Mouse (Mus musculus): ENCODE data around the gene Csf1. TPM values are rescaled to one million over a fixed set of nuclear protein-coding genes. Genes with fewer than 3 reads are reported as not detected.
A peak's percentile ranks its signal among the peaks of the same experiment; 100 is the strongest.

Csf1 gene
- polyA plus RNA-seq, 1 experiment from 2014 or later = 14.7 TPM

DNA sequence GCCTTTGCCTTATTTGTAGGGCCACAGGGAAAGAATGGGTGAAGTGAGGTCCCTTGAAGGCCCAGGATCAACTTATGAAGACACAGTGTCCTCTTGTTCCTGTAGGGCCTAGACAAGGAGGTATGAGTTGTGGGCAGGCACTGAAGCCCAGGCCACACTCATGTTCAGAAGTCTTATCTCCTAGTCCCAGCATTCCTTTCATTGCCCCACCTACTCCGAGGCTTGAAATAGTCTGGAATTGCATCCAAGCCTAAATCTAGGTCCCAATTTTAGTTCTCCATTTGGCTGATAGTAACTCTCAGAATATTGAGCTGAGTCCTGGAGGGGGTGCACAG, 55.9 kb downstream of the Csf1 start:
- no peak overlapping the region for H3K4me2 ChIP-seq (replicated peaks; ENCODE audit: low read depth)
- ATAC-seq (ENCODE audit: low FRiP score, low TSS enrichment) (no peak; the same call in 1 of the 2 replicates), DNase-seq (ENCODE audit: low spot score) (no peak)
- no peak overlapping the region for H3K9ac ChIP-seq (ENCODE audit: low read length)
- no peak for TF ChIP-seq CTCF (IDR thresholded peaks at IDR 0.05; ENCODE audit: low read depth)
- TF ChIP-seq EP300 (optimal IDR thresholded peaks at IDR 0.05) = no peak
- 56% methylated on average over 1 of the region's 1 CpGs for WGBS
- H3K9me3 ChIP-seq (ENCODE audit: control insufficient read depth, low read length) = no peaks in the 10 kb centered on the region
- H3K4me1 ChIP-seq (replicated peaks; ENCODE audit: control insufficient read depth, insufficient read depth) = no peaks in the 10 kb centered on the region
- no peak overlapping the region for H3K27ac ChIP-seq (replicated peaks)
- no peak overlapping the region for H3K4me3 ChIP-seq (ENCODE audit: low read depth, low read length)
- no peaks in the 10 kb centered on the region for H3K36me3 ChIP-seq (ENCODE audit: control insufficient read depth, insufficient read depth, low read length)
- no peaks in the 10 kb centered on the region for H3K27me3 ChIP-seq (ENCODE audit: control insufficient read depth, insufficient read depth, low read length)

DNA sequence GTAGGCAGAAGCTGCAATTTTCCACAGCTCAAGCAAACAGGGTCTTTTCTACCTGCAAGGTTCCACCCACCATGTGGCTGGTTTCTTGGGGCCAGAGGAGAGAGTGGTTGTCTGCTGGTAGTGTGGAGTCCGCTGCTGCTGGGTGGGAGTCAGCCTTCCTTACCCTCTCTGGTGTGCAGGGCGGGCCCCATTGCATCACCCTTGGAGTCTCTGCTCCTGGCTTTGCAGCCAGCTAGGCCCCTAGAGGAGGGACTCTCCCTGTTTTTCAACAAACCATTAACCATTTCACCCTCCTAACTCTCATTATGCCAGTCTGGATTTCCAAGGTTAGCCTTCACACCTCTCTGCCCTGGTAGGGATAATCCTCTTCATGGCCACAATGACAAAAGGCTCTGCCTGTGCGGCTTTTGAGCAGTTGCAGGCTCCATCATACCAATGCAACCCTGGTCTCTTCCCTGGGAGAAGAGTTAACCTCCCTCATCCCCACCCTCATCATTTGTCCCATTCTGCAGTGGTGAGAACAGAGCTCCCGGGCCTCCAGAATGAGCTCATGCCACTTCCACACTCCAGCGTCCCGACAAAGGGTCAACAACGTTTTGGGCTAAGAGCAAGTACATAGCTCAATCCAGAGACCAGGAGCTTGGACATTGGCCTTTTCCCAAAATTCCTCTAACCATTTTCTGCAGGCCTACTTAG, 56.4 kb downstream of the Csf1 start:
- Histone ChIP-seq H3K9ac (ENCODE audit: low read length) (no peak overlapping the region), H3K36me3 (ENCODE audit: control insufficient read depth, insufficient read depth, low read length) (no peaks in the 10 kb centered on the region), H3K4me2 (replicated peaks; ENCODE audit: low read depth) (no peak overlapping the region), H3K9me3 (ENCODE audit: control insufficient read depth, low read length) (no peaks in the 10 kb centered on the region), H3K4me1 (replicated peaks; ENCODE audit: control insufficient read depth, insufficient read depth) (no peaks in the 10 kb centered on the region), H3K4me3 (ENCODE audit: low read depth, low read length) (no peak overlapping the region), H3K27ac (replicated peaks) (no peak overlapping the region), H3K27me3 (ENCODE audit: control insufficient read depth, insufficient read depth, low read length) (no peaks in the 10 kb centered on the region)
- 76% methylated on average over 7 of the region's 7 CpGs for WGBS
- TF ChIP-seq CTCF (IDR thresholded peaks at IDR 0.05; ENCODE audit: low read depth) = no peak
- TF ChIP-seq EP300 (optimal IDR thresholded peaks at IDR 0.05) = no peak
- ATAC-seq (ENCODE audit: low FRiP score, low TSS enrichment) = peak; percentile 71; the same call in 1 of the 2 replicates
- DNase-seq (ENCODE audit: low spot score) = no peak

DNA sequence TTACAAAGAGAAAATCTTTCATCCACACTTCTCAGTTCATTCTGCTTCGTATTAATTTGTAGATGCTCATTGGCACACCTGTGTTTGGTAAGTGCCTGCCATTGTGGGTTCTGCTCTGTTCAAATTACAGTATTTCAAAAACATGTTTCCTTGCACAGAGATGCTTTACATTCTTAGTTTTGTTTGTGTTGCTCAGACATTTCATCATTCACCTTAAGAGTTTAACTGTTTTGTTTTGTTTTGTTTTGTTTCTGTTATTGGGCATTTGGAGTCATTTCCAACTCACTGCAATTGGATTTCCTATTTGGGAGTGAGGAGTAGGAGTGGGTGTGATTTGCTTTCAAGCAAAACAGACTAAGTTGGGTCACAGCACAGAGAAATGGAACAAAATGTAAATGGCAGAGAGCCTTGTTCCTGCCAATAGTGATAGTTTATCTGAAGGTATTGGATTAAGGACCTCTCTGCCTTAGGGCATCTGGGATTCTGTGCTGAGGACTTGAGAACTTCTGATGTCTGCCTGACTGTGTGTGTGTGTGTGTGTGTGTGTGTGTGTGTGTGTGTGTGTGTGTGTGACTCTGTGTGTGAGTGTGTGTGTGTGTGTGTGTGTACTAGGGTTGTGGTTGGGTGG, 58.4 kb downstream of the Csf1 start:
- Histone ChIP-seq H3K27me3 (ENCODE audit: control insufficient read depth, insufficient read depth, low read length) (no peaks in the 10 kb centered on the region), H3K4me3 (ENCODE audit: low read depth, low read length) (no peak overlapping the region), H3K4me2 (replicated peaks; ENCODE audit: low read depth) (no peak overlapping the region), H3K9ac (ENCODE audit: low read length) (no peak overlapping the region), H3K27ac (replicated peaks) (no peak overlapping the region), H3K36me3 (ENCODE audit: control insufficient read depth, insufficient read depth, low read length) (no peaks in the 10 kb centered on the region), H3K9me3 (ENCODE audit: control insufficient read depth, low read length) (no peaks in the 10 kb centered on the region), H3K4me1 (replicated peaks; ENCODE audit: control insufficient read depth, insufficient read depth) (no peaks in the 10 kb centered on the region)
- TF ChIP-seq EP300 (optimal IDR thresholded peaks at IDR 0.05) (no peak), CTCF (IDR thresholded peaks at IDR 0.05; ENCODE audit: low read depth) (no peak)
- DNase-seq (ENCODE audit: low spot score) (no peak), ATAC-seq (ENCODE audit: low FRiP score, low TSS enrichment) (no peak)
- WGBS = 88% methylated on average over 1 of the region's 1 CpGs

GRCm38 (mm10) chr3:107700625-107701024, 59.6 kb downstream of the Csf1 start:
- Histone ChIP-seq H3K36me3 (ENCODE audit: control insufficient read depth, insufficient read depth, low read length) (no peaks in the 10 kb centered on the region), H3K4me1 (replicated peaks; ENCODE audit: control insufficient read depth, insufficient read depth) (no peaks in the 10 kb centered on the region), H3K27me3 (ENCODE audit: control insufficient read depth, insufficient read depth, low read length) (no peaks in the 10 kb centered on the region), H3K9ac (ENCODE audit: low read length) (no peak overlapping the region), H3K4me2 (replicated peaks; ENCODE audit: low read depth) (no peak overlapping the region), H3K4me3 (ENCODE audit: low read depth, low read length) (no peak overlapping the region), H3K27ac (replicated peaks) (no peak overlapping the region), H3K9me3 (ENCODE audit: control insufficient read depth, low read length) (no peaks in the 10 kb centered on the region)
- WGBS = 87% methylated on average over 2 of the region's 2 CpGs
- TF ChIP-seq EP300 (optimal IDR thresholded peaks at IDR 0.05) (no peak), CTCF (IDR thresholded peaks at IDR 0.05; ENCODE audit: low read depth) (no peak)
- ATAC-seq (ENCODE audit: low FRiP score, low TSS enrichment) (no peak), DNase-seq (ENCODE audit: low spot score) (no peak)

- 33% methylated on average over 3 of the region's 3 CpGs for WGBS
- Histone ChIP-seq H3K4me2 (replicated peaks; ENCODE audit: low read depth) (peak overlapping the region; percentile 23; the same call in 1 of the 2 replicates), H3K4me3 (ENCODE audit: low read depth, low read length) (no peak overlapping the region), H3K9me3 (ENCODE audit: control insufficient read depth, low read length) (no peaks in the 10 kb centered on the region), H3K36me3 (ENCODE audit: control insufficient read depth, insufficient read depth, low read length) (no peaks in the 10 kb centered on the region), H3K9ac (ENCODE audit: low read length) (no peak overlapping the region), H3K27me3 (ENCODE audit: control insufficient read depth, insufficient read depth, low read length) (no peaks in the 10 kb centered on the region), H3K4me1 (replicated peaks; ENCODE audit: control insufficient read depth, insufficient read depth) (no peaks in the 10 kb centered on the region; the same call in 1 of the 2 replicates), H3K27ac (replicated peaks) (no peak overlapping the region)
- TF ChIP-seq EP300 (optimal IDR thresholded peaks at IDR 0.05) (no peak), CTCF (IDR thresholded peaks at IDR 0.05; ENCODE audit: low read depth) (no peak)
- no peak for DNase-seq (ENCODE audit: low spot score)
- ATAC-seq (ENCODE audit: low FRiP score, low TSS enrichment) = peak; percentile 2; the same call in 1 of the 2 replicates
These were observed 63.4 kb downstream of the Csf1 start for GRCm38 (mm10) chr3:107696910-107697309.
